Mouse (Mus musculus) spleen, adult 2 months (tissue): ENCODE measurements around the gene Gm4869.

Experiments
- CTCF ChIP-seq: fragments of 200-500 bp; IDR thresholded peaks from 2 replicates; pipeline ENCODE4 v1.5.1; 2011; ENCODE audit warnings: mild to moderate bottlenecking, inconsistent platforms; ENCODE audit not compliant: insufficient read depth, insufficient read length, insufficient replicate concordance; ENCODE audit errors: extremely low read depth
- POLR2A ChIP-seq: fragments of 200-500 bp; IDR thresholded peaks from 2 replicates; pipeline ENCODE4 v1.6.1; 2011; ENCODE audit warnings: low read depth, low read length, inconsistent platforms

GRCm38 (mm10) chr5:140418106-140418488, 27.3 kb upstream of the Gm4869 start:
- no peak for TF ChIP-seq CTCF
- no peak for TF ChIP-seq POLR2A
